Mouse (Mus musculus) large intestine, adult 2 months (tissue): Measurements from ENCODE around the gene Apobec1. TPM values are rescaled to one million over a fixed set of nuclear protein-coding genes. Genes with fewer than 3 reads are reported as not detected.

Experiments used
- polyA plus RNA-seq: library from polyadenylated mRNA; depleted of rRNA; stranded (reverse); fragments of >200 nt; gene quantifications from 2 replicates; pipeline ENCODE4 v1.2.3, GENCODE M21; 2012; rRNA removed

The Apobec1 gene
- polyA plus RNA-seq, 1 experiment: 14.3 TPM

Other genes with a start within 250 kb of the Apobec1 start
- gene Rimklb, start 103.7 kb downstream of the Apobec1 start, polyA plus RNA-seq: 0.02 TPM in 1 of 2 replicates, not detected in the other
- gene Mfap5, start 96.6 kb downstream of the Apobec1 start, polyA plus RNA-seq: 12.8 and 15.4 TPM in 2 replicates
- 0.47 and 1.0 TPM in 2 replicates for gene Aicda, start 48.6 kb downstream of the Apobec1 start, polyA plus RNA-seq
- 0.11 and 0.19 TPM in 2 replicates for gene Gdf3, start 7.6 kb upstream of the Apobec1 start, polyA plus RNA-seq
- gene Dppa3, start 24.0 kb upstream of the Apobec1 start, polyA plus RNA-seq: not detected in 2 replicates
- 0.10 TPM in 1 of 2 replicates, not detected in the other for gene Nanog, start 105.0 kb upstream of the Apobec1 start, polyA plus RNA-seq
- gene Slc2a3, start 199.2 kb upstream of the Apobec1 start, polyA plus RNA-seq: 2.1 and 2.8 TPM in 2 replicates
- gene Foxj2, start 217.5 kb upstream of the Apobec1 start, polyA plus RNA-seq: 7.4 and 7.6 TPM in 2 replicates